Mouse (Mus musculus): Measurements from ENCODE around the gene Taar7a.

The Taar7a gene

GRCm38 (mm10) chr10:23993381-23993780, at the start of gene Taar7a:
TSS of gene Taar7a (minus strand) at chr10:23993481.
- DNase-seq (ENCODE audit: low read depth, low spot score), result no peak

GRCm38 (mm10) chr10:24040120-24040869, 47.0 kb upstream of the Taar7a start:
- no peak for DNase-seq (ENCODE audit: low read depth, low spot score)

DNA sequence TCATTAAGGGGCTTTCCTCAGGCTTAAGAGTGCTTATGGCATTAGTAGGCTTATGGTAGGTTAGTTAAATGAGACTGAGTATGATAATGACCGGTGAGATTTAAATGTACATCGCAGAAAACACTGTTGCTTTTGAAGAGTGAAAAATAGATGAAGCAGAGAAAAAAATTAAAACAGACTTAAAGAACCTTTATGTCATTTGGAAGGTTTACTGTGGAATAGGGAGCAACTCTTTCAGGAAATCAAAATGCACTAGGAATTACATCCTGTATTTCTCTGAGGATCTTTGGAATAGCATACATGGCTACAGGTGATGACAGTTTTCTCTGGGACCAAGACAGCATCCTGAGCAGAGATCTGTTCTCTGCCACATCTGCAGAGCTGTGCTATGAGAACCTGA, 44.0 kb upstream of the Taar7a start, which contains the start of gene Taar7e:
Taar7e (plus strand) TSS at position 301 of the 400 bp plus-strand sequence.
- no peak for DNase-seq (ENCODE audit: low read depth, low spot score)

DNA sequence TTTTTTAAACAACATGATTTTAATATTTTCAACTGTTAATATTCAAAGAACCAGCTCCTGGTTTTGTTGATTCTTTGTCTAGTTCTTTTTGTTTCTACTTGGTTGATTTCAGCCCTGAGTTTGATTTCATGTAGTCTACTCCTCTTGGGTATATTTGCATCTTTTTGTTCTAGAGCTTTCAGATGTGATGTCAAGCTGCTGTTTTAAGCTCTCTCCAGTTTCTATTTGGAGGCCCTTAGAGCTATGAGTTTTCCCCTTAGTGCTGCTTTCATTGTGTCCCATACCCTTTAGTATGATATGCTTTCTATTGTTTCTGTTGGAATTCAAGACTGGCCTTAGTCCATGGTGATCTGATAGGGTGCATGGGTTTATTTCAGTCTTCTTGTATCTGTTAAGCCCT, 38.1 kb upstream of the Taar7a start:
- DNase-seq (ENCODE audit: low read depth, low spot score), result no peak

DNA sequence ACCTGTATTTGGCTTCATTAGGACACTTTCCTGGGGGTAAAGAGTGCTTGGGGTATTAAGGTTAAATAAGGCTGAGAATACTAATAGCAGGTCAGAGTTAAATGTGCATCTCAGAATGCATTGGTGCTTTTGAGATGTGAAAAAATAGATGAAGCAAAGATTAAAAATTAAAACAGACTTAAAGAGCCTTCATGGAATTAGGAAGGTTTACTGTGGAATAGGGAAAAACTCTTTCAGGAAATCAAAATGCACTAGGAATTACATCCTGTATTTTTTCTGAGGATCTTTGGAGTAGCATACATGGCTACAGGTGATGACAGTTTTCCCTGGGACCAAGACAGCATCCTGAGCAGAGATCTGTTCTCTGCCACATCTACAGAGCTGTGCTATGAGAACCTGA, 33.6 kb upstream of the Taar7a start, which contains the start of gene Taar7d:
Taar7d (plus strand) TSS at position 301 of the 400 bp plus-strand sequence.
- DNase-seq (ENCODE audit: low read depth, low spot score), result no peak

- DNase-seq (ENCODE audit: low read depth, low spot score), result no peak
Observed at GRCm38 (mm10) chr10:24008143-24008542, 14.9 kb upstream of the Taar7a start.

GRCm38 (mm10) chr10:24007034-24007433, 13.8 kb upstream of the Taar7a start:
- DNase-seq (ENCODE audit: low read depth, low spot score), result no peak

DNA sequence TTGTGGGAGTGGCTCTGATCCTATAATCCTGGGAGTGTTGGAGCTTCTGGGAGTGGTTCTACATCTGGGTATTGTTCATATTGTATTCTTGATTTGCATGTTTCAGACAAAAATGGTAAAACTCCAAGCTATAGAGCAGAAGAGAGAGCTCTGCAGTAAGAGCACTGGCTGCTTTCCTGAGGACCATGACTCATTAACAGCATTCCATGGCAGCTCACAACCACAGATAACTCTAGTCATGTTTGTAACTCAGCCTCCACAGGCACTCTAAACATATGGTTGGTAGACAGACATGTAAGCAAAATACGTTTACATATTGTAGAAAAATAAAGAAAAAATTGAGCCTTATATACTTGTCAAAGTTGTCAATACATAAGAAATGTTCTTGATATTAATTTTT, 13.2 kb upstream of the Taar7a start:
- DNase-seq (ENCODE audit: low read depth, low spot score), result no peak

GRCm38 (mm10) chr10:23999639-24000038, 6.4 kb upstream of the Taar7a start, which contains the start of gene Taar7b:
TSS of gene Taar7b (plus strand) at chr10:23999939.
- no peak for DNase-seq (ENCODE audit: low read depth, low spot score)

- no peak for DNase-seq (ENCODE audit: low read depth, low spot score)
Observed at GRCm38 (mm10) chr10:23986419-23986818, 6.9 kb downstream of the Taar7a start.

- no peak for DNase-seq (ENCODE audit: low read depth, low spot score)
Observed at GRCm38 (mm10) chr10:23985546-23985945, 7.7 kb downstream of the Taar7a start, which contains the start of gene Taar6. TSS of gene Taar6 (minus strand) at chr10:23985646.

- peak; percentile 92 for DNase-seq (ENCODE audit: low read depth, low spot score)
Observed at GRCm38 (mm10) chr10:23978901-23979705, 14.2 kb downstream of the Taar7a start.

GRCm38 (mm10) chr10:23977958-23978357, 15.3 kb downstream of the Taar7a start:
- peak; percentile 92 for DNase-seq (ENCODE audit: low read depth, low spot score)

DNA sequence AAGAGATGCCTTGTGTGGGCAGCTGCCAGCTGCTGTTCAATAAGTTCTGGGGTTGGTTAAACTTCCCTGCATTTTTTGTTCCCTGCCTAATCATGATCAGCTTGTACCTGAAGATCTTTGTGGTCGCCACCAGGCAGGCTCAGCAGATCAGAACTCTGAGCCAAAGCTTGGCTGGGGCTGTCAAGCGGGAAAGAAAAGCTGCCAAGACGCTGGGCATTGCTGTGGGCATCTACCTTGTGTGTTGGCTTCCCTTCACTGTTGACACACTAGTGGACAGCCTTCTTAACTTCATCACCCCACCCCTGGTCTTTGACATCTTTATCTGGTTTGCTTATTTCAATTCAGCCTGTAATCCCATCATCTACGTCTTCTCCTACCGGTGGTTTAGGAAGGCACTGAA, 22.0 kb downstream of the Taar7a start:
- DNase-seq (ENCODE audit: low read depth, low spot score), result no peak

DNA sequence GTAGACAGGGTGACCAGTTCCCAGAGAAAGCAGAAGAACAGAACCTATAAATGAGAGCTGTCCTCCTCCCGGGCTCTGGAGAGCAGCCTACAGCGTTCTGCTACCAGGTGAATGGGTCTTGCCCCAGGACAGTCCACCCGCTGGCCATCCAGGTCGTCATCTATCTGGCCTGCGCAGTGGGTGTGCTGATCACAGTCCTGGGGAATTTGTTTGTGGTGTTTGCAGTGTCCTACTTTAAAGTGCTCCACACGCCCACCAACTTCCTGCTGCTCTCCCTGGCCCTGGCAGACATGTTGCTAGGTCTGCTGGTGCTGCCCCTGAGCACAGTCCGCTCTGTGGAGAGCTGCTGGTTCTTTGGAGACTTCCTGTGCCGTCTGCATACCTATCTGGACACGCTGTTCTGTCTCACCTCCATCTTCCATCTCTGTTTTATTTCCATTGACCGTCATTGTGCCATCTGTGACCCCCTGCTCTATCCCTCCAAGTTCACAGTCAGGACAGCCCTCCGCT, 22.6 kb downstream of the Taar7a start, which contains the start of gene Taar5:
Taar5 (plus strand) TSS at position 51 of the 510 bp plus-strand sequence.
- no peak for DNase-seq (ENCODE audit: low read depth, low spot score)

DNA sequence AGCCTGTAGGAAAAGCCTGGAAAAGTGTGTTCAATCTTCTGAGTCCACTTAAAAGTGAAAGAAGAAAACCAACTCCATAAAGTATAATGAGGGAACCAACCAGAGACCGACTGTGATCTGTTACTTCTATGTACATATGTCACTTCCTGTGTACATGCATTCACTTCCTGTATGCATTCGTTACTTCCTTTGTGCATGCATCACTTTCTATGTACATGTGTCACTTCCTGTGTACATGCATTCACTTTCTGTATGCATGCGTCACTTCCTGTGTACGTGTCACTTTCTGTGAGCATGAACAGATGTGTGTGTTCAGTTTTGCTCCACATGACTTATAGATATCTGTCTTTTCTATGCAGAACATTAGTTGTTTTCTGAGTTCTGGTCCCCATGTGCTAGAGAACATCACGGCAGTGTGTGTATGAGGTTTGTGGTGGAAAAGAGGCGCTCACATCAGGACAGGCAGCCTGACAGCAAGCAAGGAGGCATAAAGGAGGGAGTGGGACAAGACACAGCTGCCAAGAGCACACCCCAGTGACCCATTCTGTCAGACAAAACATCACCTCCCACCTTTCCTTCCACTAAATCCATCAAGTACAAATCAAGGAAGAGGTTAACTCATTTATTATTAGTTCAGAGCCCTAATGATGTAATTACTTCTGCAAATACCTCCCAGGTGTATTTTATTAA, 28.2 kb downstream of the Taar7a start:
- DNase-seq (ENCODE audit: low read depth, low spot score), result no peak

DNA sequence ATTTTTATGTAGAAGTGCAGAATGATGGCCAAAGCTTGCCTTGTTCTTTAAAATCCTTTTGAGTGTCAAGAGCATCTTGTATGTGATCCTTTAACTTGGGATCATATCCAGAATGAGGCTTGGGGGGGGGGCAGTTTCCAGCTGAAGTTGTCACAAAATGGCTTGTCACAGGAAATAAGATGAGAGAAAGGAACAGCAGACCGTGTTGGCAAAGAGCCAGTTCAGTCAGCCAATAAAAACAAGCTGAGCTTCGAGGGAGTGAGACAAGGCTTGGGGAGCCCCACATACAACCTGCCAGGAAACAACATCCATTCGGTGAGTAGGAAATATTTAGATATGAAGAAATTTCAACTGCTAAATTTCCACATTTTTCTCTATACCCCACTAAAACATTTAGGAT, 29.8 kb downstream of the Taar7a start:
- no peak for DNase-seq (ENCODE audit: low read depth, low spot score)

DNA sequence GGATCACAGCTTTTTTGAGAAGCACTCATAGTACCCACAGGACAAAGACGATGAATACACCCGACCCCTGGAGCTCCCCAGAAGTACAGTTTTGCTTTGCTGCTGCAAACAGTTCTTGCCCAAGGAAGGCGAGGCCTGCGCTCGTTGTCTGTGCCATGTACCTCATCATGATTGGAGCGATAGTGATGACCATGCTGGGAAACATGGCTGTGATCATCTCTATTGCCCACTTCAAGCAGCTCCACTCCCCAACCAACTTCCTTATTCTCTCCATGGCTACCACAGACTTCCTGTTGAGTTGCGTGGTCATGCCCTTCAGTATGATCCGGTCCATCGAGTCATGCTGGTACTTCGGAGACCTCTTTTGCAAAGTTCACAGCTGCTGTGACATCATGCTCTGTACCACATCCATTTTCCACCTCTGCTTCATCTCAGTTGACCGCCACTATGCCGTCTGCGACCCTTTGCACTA, 32.8 kb downstream of the Taar7a start, which contains the start of gene Taar4:
Taar4 (plus strand) TSS at position 51 of the 472 bp plus-strand sequence.
- DNase-seq (ENCODE audit: low read depth, low spot score), result no peak

DNA sequence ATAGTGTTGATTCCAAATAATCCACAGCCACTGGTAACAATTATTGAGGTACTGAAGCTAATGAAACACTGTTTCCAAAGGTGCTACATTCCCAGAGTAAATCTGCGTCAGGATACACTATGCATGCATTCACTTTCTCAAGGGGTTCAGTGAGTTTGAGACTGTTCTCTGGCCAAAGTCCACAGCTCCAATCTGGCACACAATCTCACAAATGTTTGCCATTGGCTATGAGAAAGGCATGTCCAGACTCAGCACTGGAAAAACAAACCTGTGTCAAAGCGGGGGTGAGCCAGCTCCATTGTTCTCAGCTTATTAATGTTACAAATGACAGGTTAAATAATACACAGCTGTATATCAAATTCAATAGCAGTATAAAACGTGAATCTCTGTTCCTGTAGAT, 34.2 kb downstream of the Taar7a start:
- DNase-seq (ENCODE audit: low read depth, low spot score), result no peak

DNA sequence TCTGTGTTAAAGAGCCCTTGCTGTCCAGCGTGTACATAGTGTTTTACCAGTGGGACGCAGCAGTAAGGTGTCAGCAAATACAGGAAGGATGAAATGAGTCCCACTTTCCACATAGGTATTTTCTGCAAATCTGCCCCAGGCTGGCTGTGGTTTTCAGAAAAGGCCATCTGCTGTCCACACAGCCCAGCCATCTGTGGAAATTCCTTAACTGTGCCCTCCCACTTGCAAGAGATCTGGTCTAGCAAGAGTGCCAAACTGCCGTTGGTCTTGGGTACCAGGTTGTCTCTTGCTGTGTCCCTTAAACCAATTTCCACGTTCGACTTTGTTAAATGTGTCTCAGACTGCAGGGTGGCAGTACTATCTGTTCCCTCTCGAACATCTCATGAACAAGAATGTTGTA, 41.6 kb downstream of the Taar7a start:
- DNase-seq (ENCODE audit: low read depth, low spot score), result no peak

GRCm38 (mm10) chr10:23949508-23950005, 43.7 kb downstream of the Taar7a start, which contains the start of gene Taar3:
TSS of gene Taar3 (plus strand) at chr10:23949558.
- DNase-seq (ENCODE audit: low read depth, low spot score), result peak; percentile 25
